Mouse (Mus musculus) neural tube, postnatal 0 days (tissue): ENCODE measurements around the gene Aco1. TPM values are rescaled to one million over a fixed set of nuclear protein-coding genes. Genes with fewer than 3 reads are reported as not detected.

ENCODE experiments used
- polyA plus RNA-seq: library from polyadenylated mRNA; unstranded; fragments of >200 nt; fragmentation: Nextera tagmentation; extraction: Ambion mirVana; gene quantifications from 2 replicates; pipeline ENCODE4 v1.2.1, GENCODE M21; 2015

Aco1 gene
- 33.2 and 33.7 TPM in 2 replicates for polyA plus RNA-seq

DNA sequence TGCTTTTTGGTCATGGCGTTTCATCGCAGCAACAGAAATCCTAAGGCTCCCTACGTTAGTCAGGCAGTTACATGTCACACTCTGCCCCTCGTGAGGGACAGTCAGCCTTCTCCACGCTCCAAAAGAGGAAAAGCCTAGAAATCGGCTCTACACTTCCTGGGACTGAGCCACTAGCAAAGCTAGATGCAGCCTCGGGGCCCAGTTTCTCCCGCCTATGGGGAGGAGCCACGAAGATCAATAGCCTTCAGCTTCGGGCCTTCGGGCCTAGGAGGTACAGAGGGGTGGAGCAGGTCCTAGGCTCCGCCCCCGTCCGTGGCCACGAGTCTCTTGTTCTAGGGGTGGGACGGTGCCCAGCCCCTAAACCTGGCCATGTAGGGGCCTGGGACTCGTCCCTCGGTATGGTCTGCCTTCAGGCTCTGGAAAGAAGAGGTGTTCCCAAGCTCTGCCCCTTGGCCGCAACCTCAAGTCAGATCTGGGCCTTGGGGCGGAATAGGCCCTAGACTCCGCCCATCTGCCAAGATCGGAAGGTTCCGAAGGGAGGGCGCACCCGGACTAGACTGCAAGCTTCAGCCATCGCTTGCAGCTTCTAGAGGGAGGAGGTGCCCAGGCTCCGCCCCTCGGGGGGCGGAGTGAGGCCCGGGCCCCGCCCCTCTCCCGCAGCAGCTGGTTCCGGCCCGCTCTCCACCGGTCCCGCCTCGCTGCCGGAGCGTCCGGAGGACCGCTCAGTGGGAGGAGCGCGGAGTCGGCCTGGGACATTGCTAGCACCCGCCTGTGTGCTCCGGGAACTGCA is at the start of gene Aco1:
Gene Aco1, plus strand, starts transcription at position 339 of the 790 bp plus-strand sequence.

DNA sequence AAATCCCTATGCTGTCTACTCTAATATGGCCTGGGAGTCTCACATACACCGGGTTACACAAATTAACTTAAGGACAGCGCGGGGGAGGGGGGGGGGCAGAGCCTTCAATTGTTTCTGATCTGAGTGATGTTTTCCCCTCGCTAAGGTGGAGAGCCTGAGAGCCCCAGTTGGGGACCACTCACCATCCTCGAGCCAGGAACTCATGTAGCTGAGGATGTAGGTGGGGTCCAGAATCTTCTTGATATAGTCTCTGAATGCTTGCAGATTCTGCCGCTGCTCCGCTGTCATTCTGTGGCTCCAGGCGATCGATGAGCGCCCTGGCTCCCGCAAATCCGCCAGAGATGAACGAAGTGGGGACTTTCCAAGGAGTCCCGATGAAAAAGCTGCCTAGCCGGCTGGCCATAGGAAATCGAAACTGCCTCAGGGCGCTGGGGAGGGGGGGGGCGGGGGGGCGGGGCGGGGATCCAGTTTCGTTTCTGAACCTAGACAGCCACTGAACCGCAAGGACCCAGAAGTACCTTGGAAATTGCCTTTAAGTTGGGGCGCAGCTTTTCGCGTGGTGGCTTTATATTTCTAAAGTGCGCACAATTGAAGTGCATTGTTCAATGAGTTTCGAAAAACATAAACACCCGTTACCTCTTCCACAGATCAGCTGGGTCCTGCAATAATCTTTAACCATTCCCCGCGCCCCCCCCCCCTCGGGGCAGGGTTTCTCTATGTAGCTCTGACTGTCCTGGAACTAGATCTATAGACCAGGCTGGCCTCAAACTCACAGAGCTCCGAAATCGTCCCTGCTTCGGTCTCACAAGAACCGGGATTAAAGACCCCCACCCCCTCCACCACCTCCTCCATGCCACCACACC is 96.8 kb downstream of the Aco1 start, which contains the start of gene Ddx58:
Gene Ddx58, minus strand, starts transcription at position 420 of the 863 bp plus-strand sequence.

Other genes with a start within 250 kb of the Aco1 start
- 4.7 and 5.5 TPM in 2 replicates for gene Ddx58, start 96.7 kb downstream of the Aco1 start, polyA plus RNA-seq
- gene Smim27, start 126.5 kb downstream of the Aco1 start, polyA plus RNA-seq = 18.9 and 25.9 TPM in 2 replicates
- gene Topors, start 126.8 kb downstream of the Aco1 start, polyA plus RNA-seq = 21.4 and 23.9 TPM in 2 replicates
- 520 and 522 TPM in 2 replicates for gene Ndufb6, start 136.3 kb downstream of the Aco1 start, polyA plus RNA-seq